Mouse (Mus musculus) lung, embryonic 14.5 days (tissue): ENCODE data around the gene Mark3. TPM values are rescaled to one million over a fixed set of nuclear protein-coding genes. Genes with fewer than 3 reads are reported as not detected.

Experiments used
- ATAC-seq: fragments of 200-750 bp; cut with Nextera tagmentation; 2 replicates; pipeline ENCODE4 v1.8.0; 2017; ENCODE audit warnings: mild to moderate bottlenecking, moderate TSS enrichment, moderate library complexity; ENCODE audit not compliant: insufficient read depth
- DNase-seq: peaks from one replicate; pipeline ENCODE4 v3.0.0-alpha.2; 2015
- H3K27ac ChIP-seq: fragments of 300-500 bp; sonication (generic); 2 replicates; pipeline ENCODE4 v1.5.1; 2014; ENCODE audit warnings: low read depth, mild to moderate bottlenecking, moderate library complexity
- H3K27me3 ChIP-seq: fragments of 300-500 bp; sonication (generic); 2 replicates; pipeline ENCODE4 v1.6.1; 2014; ENCODE audit warnings: low read length, control low read depth; ENCODE audit not compliant: insufficient read depth
- H3K36me3 ChIP-seq: fragments of 300-500 bp; sonication (generic); 2 replicates; pipeline ENCODE4 v1.6.1; 2014; ENCODE audit warnings: control low read depth; ENCODE audit not compliant: insufficient read depth
- H3K4me1 ChIP-seq: fragments of 300-500 bp; sonication (generic); 2 replicates; pipeline ENCODE4 v1.6.1; 2014; ENCODE audit warnings: antibody characterized with exemption, control low read depth; ENCODE audit not compliant: insufficient read depth
- H3K4me2 ChIP-seq: fragments of 300-500 bp; sonication (generic); 2 replicates; pipeline ENCODE4 v1.6.1; 2014; ENCODE audit warnings: mild to moderate bottlenecking
- H3K4me3 ChIP-seq: fragments of 300-500 bp; sonication (generic); 2 replicates; pipeline ENCODE4 v1.5.1; 2014; ENCODE audit warnings: low read depth, low read length
- H3K9ac ChIP-seq: fragments of 300-500 bp; sonication (generic); 2 replicates; pipeline ENCODE4 v1.6.1; 2014
- H3K9me3 ChIP-seq: fragments of 300-500 bp; sonication (generic); 2 replicates; pipeline ENCODE4 v1.6.1; 2016; ENCODE audit warnings: low read depth, low read length, control low read depth
- CTCF ChIP-seq: IDR thresholded peaks from 2 replicates; pipeline ENCODE4 v1.5.1; 2016; ENCODE audit warnings: antibody characterized with exemption, low read depth
- WGBS: fragments of 180-500 bp; shearing (Covaris S2); extraction: QIAGEN DNeasy Blood & Tissue Kit; methylation state at CpG from one replicate; pipeline ENCODE4 v1.1.7; 2014; 5-methylcytosine and 5-hydroxymethylcytosine counted together
- polyA plus RNA-seq: library from polyadenylated mRNA; unstranded; fragments of >200 nt; fragmentation: Nextera tagmentation; extraction: Ambion mirVana; gene quantifications from 2 replicates; pipeline ENCODE4 v1.2.1, GENCODE M21; 2014

Mark3 gene
- polyA plus RNA-seq, 1 experiment from 2014 or later = 62.0 TPM

- DNase-seq (peak; percentile 57), ATAC-seq (no peak)
- peaks cover 39% of the 10 kb centered on the region for H3K27me3 ChIP-seq
- no peaks in the 10 kb centered on the region for H3K36me3 ChIP-seq
- H3K9me3 ChIP-seq = no peaks in the 10 kb centered on the region
- peak overlapping the region; percentile 61 for H3K27ac ChIP-seq
- no peak for TF ChIP-seq CTCF
- 0 out of 2 replicates have a peak overlapping the region, but pooled peaks have one; percentile 56 for H3K4me3 ChIP-seq
- peak overlapping the region; percentile 97 for H3K4me2 ChIP-seq
- 49% methylated on average over 23 of the region's 23 CpGs for WGBS
- peaks cover 21% of the 10 kb centered on the region for H3K4me1 ChIP-seq
- peak overlapping the region; percentile 30 for H3K9ac ChIP-seq
Measured at GRCm38 (mm10) chr12:111669000-111669788, 94.9 kb downstream of the Mark3 start.

- Histone ChIP-seq H3K4me2 (peak overlapping the region; percentile 97), H3K4me3 (peak overlapping the region; percentile 56; the same call in 1 of the 2 replicates), H3K9ac (no peak overlapping the region; the same call in 1 of the 2 replicates), H3K27me3 (peaks cover 40% of the 10 kb centered on the region), H3K9me3 (no peaks in the 10 kb centered on the region), H3K4me1 (peaks cover 14% of the 10 kb centered on the region), H3K36me3 (no peaks in the 10 kb centered on the region), H3K27ac (no peak overlapping the region)
- no peak for TF ChIP-seq CTCF
- ATAC-seq = no peak
- no peak for DNase-seq
- 48% methylated on average over 8 of the region's 8 CpGs for WGBS
Measured at GRCm38 (mm10) chr12:111669961-111670360, 95.6 kb downstream of the Mark3 start.

GRCm38 (mm10) chr12:111670371-111670971, 96.1 kb downstream of the Mark3 start:
- Histone ChIP-seq H3K4me1 (peaks cover 10% of the 10 kb centered on the region), H3K4me2 (peak overlapping the region; percentile 97), H3K27ac (no peak overlapping the region), H3K4me3 (peak overlapping the region; percentile 56), H3K36me3 (no peaks in the 10 kb centered on the region), H3K27me3 (peaks cover 40% of the 10 kb centered on the region), H3K9me3 (no peaks in the 10 kb centered on the region), H3K9ac (peak overlapping the region; percentile 52)
- TF ChIP-seq CTCF = no peak
- DNase-seq = peak; percentile 34
- no peak for ATAC-seq
- WGBS = 14% methylated on average over 29 of the region's 29 CpGs

GRCm38 (mm10) chr12:111670976-111671375, 96.7 kb downstream of the Mark3 start:
- Histone ChIP-seq H3K27me3 (peaks cover 40% of the 10 kb centered on the region), H3K4me1 (peaks cover 10% of the 10 kb centered on the region), H3K4me2 (peak overlapping the region; percentile 97), H3K9ac (peak overlapping the region; percentile 52), H3K36me3 (no peaks in the 10 kb centered on the region), H3K27ac (no peak overlapping the region), H3K9me3 (no peaks in the 10 kb centered on the region), H3K4me3 (peak overlapping the region; percentile 56)
- ATAC-seq (0 out of 2 replicates have a peak, but pooled peaks have one; percentile 0), DNase-seq (no peak)
- WGBS = 2% methylated on average over 35 of the region's 35 CpGs
- TF ChIP-seq CTCF = no peak

- Histone ChIP-seq H3K27me3 (peaks cover 40% of the 10 kb centered on the region), H3K27ac (no peak overlapping the region), H3K4me2 (peak overlapping the region; percentile 97), H3K9me3 (no peaks in the 10 kb centered on the region), H3K4me1 (peaks cover 10% of the 10 kb centered on the region), H3K4me3 (peak overlapping the region; percentile 56), H3K36me3 (no peaks in the 10 kb centered on the region), H3K9ac (peak overlapping the region; percentile 52)
- TF ChIP-seq CTCF = no peak
- DNase-seq = peak; percentile 66
- WGBS = under 1% methylated on average over 34 of the region's 34 CpGs
- peak; percentile 9; the same call in 1 of the 2 replicates for ATAC-seq
Measured at GRCm38 (mm10) chr12:111671431-111671902, 97.1 kb downstream of the Mark3 start.

- peak within 1 kb of the TSS; percentile 56 for H3K4me3 ChIP-seq
- no peak within 1 kb of the TSS for H3K27ac ChIP-seq
- H3K4me1 ChIP-seq = peaks cover 10% of the 10 kb centered on the region
- no peak for TF ChIP-seq CTCF
- no peaks in the 10 kb centered on the region for H3K36me3 ChIP-seq
- 0% methylated on average over 31 of the region's 31 CpGs for WGBS
- DNase-seq = peak; percentile 90
- H3K27me3 ChIP-seq = peaks cover 40% of the 10 kb centered on the region
- H3K9me3 ChIP-seq = no peaks in the 10 kb centered on the region
- peak within 1 kb of the TSS; percentile 52 for H3K9ac ChIP-seq
- H3K4me2 ChIP-seq = peak within 1 kb of the TSS; percentile 97
- ATAC-seq = peak; percentile 68
Measured at GRCm38 (mm10) chr12:111672176-111672575, 97.9 kb downstream of the Mark3 start, which contains the start of gene Ckb. TSS of gene Ckb (minus strand) at chr12:111672338.

GRCm38 (mm10) chr12:111672581-111672980, 98.3 kb downstream of the Mark3 start:
- H3K27me3 ChIP-seq = peaks cover 40% of the 10 kb centered on the region
- ATAC-seq (no peak; the same call in 1 of the 2 replicates), DNase-seq (no peak)
- no peaks in the 10 kb centered on the region for H3K9me3 ChIP-seq
- peak overlapping the region; percentile 56 for H3K4me3 ChIP-seq
- H3K4me1 ChIP-seq = peaks cover 10% of the 10 kb centered on the region
- H3K36me3 ChIP-seq = no peaks in the 10 kb centered on the region
- no peak overlapping the region for H3K27ac ChIP-seq
- 11% methylated on average over 12 of the region's 12 CpGs for WGBS
- peak overlapping the region; percentile 52; the same call in 1 of the 2 replicates for H3K9ac ChIP-seq
- no peak for TF ChIP-seq CTCF
- peak overlapping the region; percentile 97 for H3K4me2 ChIP-seq
